9 mouse cellular contexts compared by ENCODE assay signal in the genomic region with DNA sequence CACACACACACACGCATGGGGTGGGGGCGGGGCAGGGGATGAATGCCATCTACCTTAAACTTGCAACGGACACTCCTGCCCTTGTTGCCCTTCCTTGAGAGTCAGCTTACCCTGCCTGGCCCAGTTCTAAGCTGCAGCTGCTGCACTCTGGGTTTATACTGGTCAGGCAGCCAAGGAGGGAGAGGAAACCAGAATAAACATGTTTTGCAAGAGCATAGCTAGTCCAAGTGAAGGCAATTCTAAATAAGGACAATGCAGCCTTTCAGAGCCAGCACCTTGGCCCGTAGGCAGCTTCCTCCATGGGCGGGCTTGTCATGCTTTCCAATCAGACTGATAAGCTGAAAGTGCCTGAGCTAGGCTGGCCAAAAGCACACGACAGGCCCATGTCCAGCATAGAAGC.
DNase-seq lines count a peak whose midpoint lies in the region; ATAC-seq and TF ChIP-seq lines count a peak whose summit lies in the region.
"Had no signal": no experiment of that assay in that cellular context is flagged by ENCODE, and none has a peak within 500 bp of the region (broad histone marks: within the 10 kb centered on the region; RNA-seq: fewer than 3 reads in every experiment).

No protein-coding gene starts in this region.

- DNase-seq in hindbrain, postnatal 0 days (ENCODE audit: low spot score): no peak
- peak; percentile 85 to 86 for DNase-seq in heart, adult 9 months (ENCODE audit: low spot score in 2 of 2)
- peak; percentile 53 for DNase-seq in kidney, postnatal 10 days
- DNase-seq in cerebellum, adult 8-10 months: no peak
- DNase-seq in layer of hippocampus, adult 9-11 months: no peak

- H3K9ac ChIP-seq in hindbrain, postnatal 0 days (replicated peaks; ENCODE audit: low read length): no peak overlapping the region
- no peak overlapping the region for H3K9ac ChIP-seq in hindbrain, embryonic 12.5 days
- H3K9ac ChIP-seq in stomach, embryonic 16.5 days (ENCODE audit: low read length): no peak overlapping the region
- H3K9ac ChIP-seq in hindbrain, embryonic 13.5 days: no peak overlapping the region
- H3K9ac ChIP-seq: embryonic facial prominence, embryonic 12.5 days had no signal

- H3K27me3 ChIP-seq in hindbrain, postnatal 0 days (ENCODE audit: insufficient read depth, low read length): no peaks in the 10 kb centered on the region
- H3K27me3 ChIP-seq in hindbrain, embryonic 12.5 days: no peaks in the 10 kb centered on the region
- no peaks in the 10 kb centered on the region for H3K27me3 ChIP-seq in stomach, embryonic 16.5 days (ENCODE audit: control insufficient read depth, insufficient read depth, low read length)
- H3K27me3 ChIP-seq in hindbrain, embryonic 13.5 days: no peaks in the 10 kb centered on the region
- H3K27me3 ChIP-seq: embryonic facial prominence, embryonic 12.5 days had no signal

- no peak for TF ChIP-seq CTCF in hindbrain, postnatal 0 days (IDR thresholded peaks at IDR 0.05; ENCODE audit: low read depth)

- H3K4me1 ChIP-seq in hindbrain, postnatal 0 days (ENCODE audit: insufficient read depth, low read length): no peaks in the 10 kb centered on the region
- no peaks in the 10 kb centered on the region for H3K4me1 ChIP-seq in hindbrain, embryonic 12.5 days
- peaks cover 12% of the 10 kb centered on the region; the same call in 1 of the 2 replicates for H3K4me1 ChIP-seq in stomach, embryonic 16.5 days (ENCODE audit: control insufficient read depth, insufficient read depth, low read length)
- H3K4me1 ChIP-seq in hindbrain, embryonic 13.5 days (replicated peaks): no peaks in the 10 kb centered on the region

- peak; percentile 66 for ATAC-seq in hindbrain, postnatal 0 days
- no peak for ATAC-seq in hindbrain, embryonic 12.5 days (ENCODE audit: low FRiP score)
- ATAC-seq in stomach, embryonic 16.5 days (ENCODE audit: insufficient read depth, low FRiP score): peak; percentile 84
- no peak for ATAC-seq in hindbrain, embryonic 13.5 days (ENCODE audit: low FRiP score)

- H3K36me3 ChIP-seq in hindbrain, postnatal 0 days (ENCODE audit: insufficient read depth, low read length): no peaks in the 10 kb centered on the region
- no peaks in the 10 kb centered on the region for H3K36me3 ChIP-seq in hindbrain, embryonic 12.5 days
- H3K36me3 ChIP-seq in stomach, embryonic 16.5 days (ENCODE audit: control insufficient read depth, insufficient read depth, low read length): no peaks in the 10 kb centered on the region
- H3K36me3 ChIP-seq in hindbrain, embryonic 13.5 days: no peaks in the 10 kb centered on the region
- H3K36me3 ChIP-seq: embryonic facial prominence, embryonic 12.5 days had no signal

- no peaks in the 10 kb centered on the region for H3K9me3 ChIP-seq in hindbrain, postnatal 0 days (ENCODE audit: low read length)
- H3K9me3 ChIP-seq in hindbrain, embryonic 12.5 days (replicated peaks): no peaks in the 10 kb centered on the region
- no peaks in the 10 kb centered on the region for H3K9me3 ChIP-seq in stomach, embryonic 16.5 days (replicated peaks; ENCODE audit: control insufficient read depth, low read length)
- H3K9me3 ChIP-seq in hindbrain, embryonic 13.5 days: no peaks in the 10 kb centered on the region
- H3K9me3 ChIP-seq: embryonic facial prominence, embryonic 12.5 days had no signal

- no peak overlapping the region for H3K4me2 ChIP-seq in hindbrain, postnatal 0 days (ENCODE audit: low read depth, low read length)
- H3K4me2 ChIP-seq in hindbrain, embryonic 12.5 days (replicated peaks): no peak overlapping the region
- H3K4me2 ChIP-seq in stomach, embryonic 16.5 days (ENCODE audit: low read depth, low read length): no peak overlapping the region
- no peak overlapping the region for H3K4me2 ChIP-seq in hindbrain, embryonic 13.5 days
- H3K4me2 ChIP-seq: embryonic facial prominence, embryonic 12.5 days had no signal

- no peak overlapping the region for H3K4me3 ChIP-seq in hindbrain, postnatal 0 days (ENCODE audit: low read length)
- no peak overlapping the region for H3K4me3 ChIP-seq in hindbrain, embryonic 12.5 days
- H3K4me3 ChIP-seq in stomach, embryonic 16.5 days (replicated peaks; ENCODE audit: low read length): no peak overlapping the region
- H3K4me3 ChIP-seq in hindbrain, embryonic 13.5 days: no peak overlapping the region
- H3K4me3 ChIP-seq: embryonic facial prominence, embryonic 12.5 days had no signal

- 71% methylated on average over 6 of the region's 6 CpGs for WGBS in hindbrain, postnatal 0 days
- WGBS in hindbrain, embryonic 12.5 days: 67% methylated on average over 6 of the region's 6 CpGs
- WGBS in stomach, embryonic 16.5 days: 34% methylated on average over 6 of the region's 6 CpGs
- WGBS in hindbrain, embryonic 13.5 days: 73% methylated on average over 6 of the region's 6 CpGs

- no peak overlapping the region; the same call in 1 of the 2 replicates for H3K27ac ChIP-seq in hindbrain, postnatal 0 days
- no peak overlapping the region for H3K27ac ChIP-seq in hindbrain, embryonic 12.5 days
- H3K27ac ChIP-seq in stomach, embryonic 16.5 days (ENCODE audit: low read length): peak overlapping the region; percentile 32
- no peak overlapping the region for H3K27ac ChIP-seq in hindbrain, embryonic 13.5 days
- H3K27ac ChIP-seq: embryonic facial prominence, embryonic 12.5 days had no signal

Comparison
In these comparisons a context has a peak if more than half of its experiments do, and no peak if none do; other contexts are left out.
1. ATAC-seq: peak in hindbrain, postnatal 0 days (single experiment) and stomach, embryonic 16.5 days (single experiment); none in hindbrain, embryonic 12.5 days (single experiment) and hindbrain, embryonic 13.5 days (single experiment).
2. DNase-seq: peak in heart, adult 9 months (2 of 2) and kidney, postnatal 10 days (single experiment); none in hindbrain, postnatal 0 days (single experiment), cerebellum, adult 8-10 months (single experiment) and layer of hippocampus, adult 9-11 months (single experiment).